Mouse (Mus musculus) adrenal gland, postnatal 25 days (tissue): ENCODE results near the gene Cd200r1. TPM values are rescaled to one million over a fixed set of nuclear protein-coding genes. Genes with fewer than 3 reads are reported as not detected.

ENCODE experiments used
- total RNA-seq: library from RNA; stranded (reverse); gene quantifications from 2 replicates; pipeline ENCODE4 v1.2.3, GENCODE M21; 2021

Cd200r1 gene
- total RNA-seq, 1 experiment from 2014 or later: not detected

Other genes starting within 250 kb of the Cd200r1 start
- gene Boc, start 206.8 kb upstream of the Cd200r1 start, total RNA-seq: 55.9 and 68.4 TPM in 2 replicates
- 10.5 and 10.7 TPM in 2 replicates for gene Nepro, start 41.4 kb upstream of the Cd200r1 start, total RNA-seq
- 19.8 and 24.2 TPM in 2 replicates for gene Gtpbp8, start 19.4 kb upstream of the Cd200r1 start, total RNA-seq
- not detected in 2 replicates for gene Cd200r4, start 46.0 kb downstream of the Cd200r1 start, total RNA-seq
- gene Cd200r2, start 101.4 kb downstream of the Cd200r1 start, total RNA-seq: not detected in 2 replicates
- gene Cd200r3, start 177.9 kb downstream of the Cd200r1 start, total RNA-seq: not detected in 2 replicates